Mouse (Mus musculus) WW6 (cell line): Measurements from ENCODE around the gene Gm6034.
"Not testable (repeated sequence)": the region's sequence is repeated elsewhere in the genome, so short reads cannot be mapped to it uniquely, and the experiment has no call there.

Experiments
- DNase-seq: peaks from one replicate; pipeline ENCODE4 v3.0.0-alpha.2; 2013; ENCODE audit warnings: low read depth, low spot score

Gene Gm6034

DNA sequence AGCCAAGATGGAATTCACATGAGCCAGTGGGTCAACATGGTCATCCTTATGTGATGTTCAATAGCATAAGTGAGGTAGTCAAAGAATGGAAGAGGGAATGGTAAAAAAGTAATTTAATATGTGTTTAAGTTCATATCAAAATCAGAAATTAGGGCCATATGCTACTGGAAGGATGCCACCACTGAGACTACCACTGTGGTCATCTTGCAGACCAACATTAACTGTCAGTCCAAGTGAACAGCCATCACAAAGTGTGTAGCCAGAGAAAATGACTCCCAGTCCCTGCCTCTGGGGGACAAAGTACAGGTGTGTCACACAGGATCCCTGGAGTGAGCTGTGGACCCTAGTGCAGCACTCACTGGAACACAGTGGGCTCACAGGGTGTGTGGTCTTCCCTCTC is 39.1 kb downstream of the Gm6034 start:
- not testable (repeated sequence) for DNase-seq

DNA sequence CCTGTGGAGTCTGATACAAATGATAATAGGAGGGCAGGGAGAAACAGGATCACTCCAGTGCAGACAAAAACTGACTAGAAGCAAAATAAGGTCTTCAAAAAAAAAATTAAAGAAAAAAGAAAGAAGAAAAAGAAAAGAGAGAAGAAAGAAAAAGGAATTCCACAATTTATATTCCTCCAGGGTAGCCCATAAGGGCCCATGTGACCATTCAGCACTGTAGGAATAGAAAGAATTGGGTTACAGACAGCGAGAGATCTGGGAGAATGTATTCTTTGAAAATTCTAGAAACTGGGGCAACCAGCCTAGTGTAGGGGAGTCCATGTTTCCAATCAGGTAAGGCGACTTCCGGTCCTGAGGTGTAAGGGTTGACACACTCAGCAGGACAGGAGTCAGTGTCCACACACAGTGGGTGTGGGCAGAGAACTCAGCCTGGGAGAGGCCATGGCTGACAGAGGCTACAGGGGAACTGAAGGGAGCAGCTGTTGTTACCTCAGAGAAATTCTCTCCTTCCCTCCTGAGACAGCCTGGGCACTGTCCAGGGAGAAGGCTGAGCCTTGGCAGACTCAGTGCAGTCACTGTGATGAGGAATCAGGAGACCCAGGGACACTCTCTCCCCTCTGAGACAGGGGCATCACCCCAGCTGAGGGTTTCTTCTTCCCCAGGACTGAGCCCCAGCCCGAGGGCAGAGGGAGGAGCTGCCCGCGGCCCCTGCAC is 39.9 kb downstream of the Gm6034 start:
- DNase-seq, result not testable (repeated sequence)

DNA sequence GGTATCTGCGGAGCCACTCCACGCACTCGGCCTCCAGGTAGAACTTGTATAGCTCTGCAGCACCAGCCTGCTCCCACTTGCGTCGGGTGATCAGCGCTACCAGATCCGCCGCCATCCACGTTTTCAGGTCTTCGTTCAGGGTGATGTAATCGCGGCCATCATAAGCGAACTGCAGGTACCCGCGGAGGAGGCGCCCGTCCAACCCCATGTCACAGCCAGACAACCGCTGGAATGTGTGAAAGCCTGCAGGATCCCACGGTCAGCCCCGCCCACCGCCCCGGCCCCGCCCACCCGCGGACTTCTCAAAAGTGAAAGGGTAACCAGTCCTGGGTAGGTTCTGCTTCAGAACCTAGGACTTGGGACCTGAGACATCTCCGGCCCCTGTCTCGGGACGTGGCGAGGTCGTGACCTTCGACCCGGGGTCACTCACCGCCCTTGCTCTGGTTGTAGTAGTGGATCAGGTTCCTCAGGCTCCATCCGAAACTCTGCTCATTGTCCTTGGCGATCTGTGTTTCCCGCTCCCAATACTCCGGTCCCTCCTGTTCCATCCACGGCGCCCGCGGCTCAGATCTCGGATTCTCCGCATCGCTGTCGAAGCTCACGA is 40.6 kb downstream of the Gm6034 start:
- peak; percentile 56 for DNase-seq

- no peak for DNase-seq
These were observed 41.2 kb downstream of the Gm6034 start for GRCm38 (mm10) chr17:36083870-36084451.

DNA sequence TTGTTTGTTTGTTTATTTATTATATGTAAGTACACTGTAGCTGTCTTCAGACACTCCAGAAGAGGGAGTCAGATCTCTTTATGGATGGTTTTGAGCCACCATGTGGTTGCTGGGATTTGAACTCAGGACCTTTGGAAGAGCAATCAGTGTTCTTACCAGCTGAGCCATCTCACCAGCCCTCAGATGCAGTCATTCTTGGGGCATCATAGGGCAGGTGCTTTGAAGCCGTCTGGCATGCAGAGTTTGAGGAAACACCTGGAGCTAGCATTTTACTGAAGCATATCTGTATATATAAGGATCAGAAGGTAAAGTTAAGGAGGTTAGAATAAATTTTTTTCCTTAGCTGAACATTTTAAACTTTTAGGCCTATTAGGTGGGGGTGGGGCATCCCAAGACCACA is 43.2 kb downstream of the Gm6034 start:
- DNase-seq, result not testable (repeated sequence)

DNA sequence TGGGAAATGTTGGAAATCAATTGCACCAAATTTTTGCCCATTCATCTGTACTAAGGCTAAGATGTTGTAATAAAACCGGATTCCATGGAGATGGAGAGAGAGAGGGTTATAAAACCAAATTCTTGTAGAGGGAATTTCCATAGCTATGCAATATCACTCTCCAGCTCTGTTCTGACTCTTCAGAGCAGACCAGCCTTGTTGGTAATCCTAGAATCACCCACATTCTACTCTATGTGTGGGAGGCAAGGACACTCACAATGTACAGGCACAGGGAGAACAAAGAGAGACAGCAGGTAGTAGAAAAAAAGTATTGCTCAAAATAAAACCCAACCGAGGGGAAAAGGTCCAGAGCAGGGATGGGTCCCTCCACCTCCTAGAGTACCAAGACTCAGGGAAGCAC is 49.2 kb downstream of the Gm6034 start:
- not testable (repeated sequence) for DNase-seq

DNA sequence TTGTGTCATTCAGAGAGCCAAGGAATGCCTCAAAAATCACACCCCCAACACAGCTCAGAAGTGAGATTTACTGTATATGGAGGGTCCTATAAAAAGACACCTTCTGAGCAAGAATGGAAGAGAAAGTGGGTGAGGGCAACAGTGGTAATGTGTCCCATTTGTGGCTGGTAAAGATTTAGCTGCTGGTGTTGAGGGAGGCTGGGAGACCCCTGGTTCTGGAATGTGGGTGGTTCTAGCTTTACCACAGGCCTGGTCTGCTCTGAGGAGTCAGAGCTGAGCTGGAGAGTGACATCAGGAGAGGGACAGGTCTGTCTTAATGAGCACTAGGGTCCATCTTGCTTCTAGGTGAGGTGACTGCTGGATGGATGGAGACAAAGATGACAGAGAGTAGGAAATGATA is 49.8 kb downstream of the Gm6034 start:
- not testable (repeated sequence) for DNase-seq

GRCm38 (mm10) chr17:36093936-36094335 is 51.2 kb downstream of the Gm6034 start:
- no peak for DNase-seq

GRCm38 (mm10) chr17:36099603-36100002 is 56.8 kb downstream of the Gm6034 start:
- DNase-seq, result not testable (repeated sequence)

GRCm38 (mm10) chr17:36102091-36102490 is 59.3 kb downstream of the Gm6034 start:
- DNase-seq, result not testable (repeated sequence)
